Mouse (Mus musculus): ENCODE results near the gene Rgsl1. TPM values are rescaled to one million over a fixed set of nuclear protein-coding genes. Genes with fewer than 3 reads are reported as not detected.
"Not testable (repeated sequence)": the region's sequence is repeated elsewhere in the genome, so short reads cannot be mapped to it uniquely, and the experiment has no call there.

The Rgsl1 gene
- polyA plus RNA-seq (2015; fragmentation: Nextera tagmentation; extraction: Ambion mirVana), result not detected in 2 replicates

GRCm38 (mm10) chr1:153844042-153844441, at the start of gene Rgsl1:
TSS of gene Rgsl1 (minus strand) at chr1:153844142.
- no peak for ATAC-seq (replicated peaks; ENCODE audit: low FRiP score, low read depth)
- no peaks in the 10 kb centered on the region for H3K9me3 ChIP-seq (replicated peaks; ENCODE audit: low read length)
- no peak for DNase-seq (ENCODE audit: low spot score)

GRCm38 (mm10) chr1:153891442-153891841, 47.5 kb upstream of the Rgsl1 start, which contains the start of gene Teddm1a:
TSS of gene Teddm1a (plus strand) at chr1:153891742.
- ATAC-seq (replicated peaks; ENCODE audit: low FRiP score, low read depth), result no peak
- H3K9me3 ChIP-seq (replicated peaks; ENCODE audit: low read length), result no peaks in the 10 kb centered on the region
- whole genome bisulfite sequencing, result 35% methylated on average over 4 of the region's 4 CpGs
- no peak within 1 kb of the TSS for H3K9ac ChIP-seq (ENCODE audit: low read depth, low read length)
- H3K4me3 ChIP-seq (replicated peaks; ENCODE audit: low read depth, low read length), result no peak within 1 kb of the TSS
- no peak for DNase-seq (ENCODE audit: low spot score)
- H3K27ac ChIP-seq, result no peak within 1 kb of the TSS
- no peaks in the 10 kb centered on the region for H3K27me3 ChIP-seq (ENCODE audit: insufficient read depth, low read length)
- H3K36me3 ChIP-seq (ENCODE audit: insufficient read depth, low read length), result no peaks in the 10 kb centered on the region
- no peak for TF ChIP-seq CTCF (IDR thresholded peaks at IDR 0.05; ENCODE audit: low read depth)
- H3K4me1 ChIP-seq (replicated peaks; ENCODE audit: insufficient read depth, low read length), result no peaks in the 10 kb centered on the region
- no peak within 1 kb of the TSS for H3K4me2 ChIP-seq (ENCODE audit: low read length)

More at GRCm38 (mm10) chr1:153844042-153844441, at the start of gene Rgsl1:
- WGBS, result 93% methylated on average over 8 of the region's 8 CpGs
- no peak within 1 kb of the TSS for H3K4me3 ChIP-seq (replicated peaks; ENCODE audit: low read depth, low read length)
- no peak within 1 kb of the TSS for H3K27ac ChIP-seq
- no peaks in the 10 kb centered on the region for H3K4me1 ChIP-seq (replicated peaks; ENCODE audit: insufficient read depth, low read length)
- no peak for TF ChIP-seq CTCF (IDR thresholded peaks at IDR 0.05; ENCODE audit: low read depth)
- no peaks in the 10 kb centered on the region for H3K36me3 ChIP-seq (ENCODE audit: insufficient read depth, low read length)
- no peak within 1 kb of the TSS for H3K4me2 ChIP-seq (ENCODE audit: low read length)
- no peaks in the 10 kb centered on the region for H3K27me3 ChIP-seq (ENCODE audit: insufficient read depth, low read length)
- H3K9ac ChIP-seq (ENCODE audit: low read depth, low read length), result no peak within 1 kb of the TSS

GRCm38 (mm10) chr1:153890121-153890520, 46.2 kb upstream of the Rgsl1 start:
- no peak for TF ChIP-seq CTCF (IDR thresholded peaks at IDR 0.05; ENCODE audit: low read depth)
- H3K4me3 ChIP-seq (replicated peaks; ENCODE audit: low read depth, low read length), result no peak overlapping the region
- H3K4me1 ChIP-seq (replicated peaks; ENCODE audit: insufficient read depth, low read length), result no peaks in the 10 kb centered on the region
- no peaks in the 10 kb centered on the region for H3K27me3 ChIP-seq (ENCODE audit: insufficient read depth, low read length)
- no peaks in the 10 kb centered on the region for H3K36me3 ChIP-seq (ENCODE audit: insufficient read depth, low read length)
- H3K4me2 ChIP-seq (ENCODE audit: low read length), result no peak overlapping the region
- no peaks in the 10 kb centered on the region for H3K9me3 ChIP-seq (replicated peaks; ENCODE audit: low read length)
- WGBS, result 87% methylated on average over 10 of the region's 10 CpGs
- no peak overlapping the region for H3K27ac ChIP-seq
- no peak for ATAC-seq (replicated peaks; ENCODE audit: low FRiP score, low read depth)
- no peak for DNase-seq (ENCODE audit: low spot score)
- no peak overlapping the region for H3K9ac ChIP-seq (ENCODE audit: low read depth, low read length)

- no peak for TF ChIP-seq CTCF (IDR thresholded peaks at IDR 0.05; ENCODE audit: low read depth)
- Histone ChIP-seq H3K9ac (ENCODE audit: low read depth, low read length) (no peak overlapping the region), H3K27me3 (ENCODE audit: insufficient read depth, low read length) (no peaks in the 10 kb centered on the region), H3K4me2 (ENCODE audit: low read length) (no peak overlapping the region), H3K36me3 (ENCODE audit: insufficient read depth, low read length) (no peaks in the 10 kb centered on the region), H3K27ac (no peak overlapping the region), H3K9me3 (replicated peaks; ENCODE audit: low read length) (no peaks in the 10 kb centered on the region), H3K4me1 (replicated peaks; ENCODE audit: insufficient read depth, low read length) (no peaks in the 10 kb centered on the region), H3K4me3 (replicated peaks; ENCODE audit: low read depth, low read length) (no peak overlapping the region)
- peak; percentile 12 for DNase-seq (ENCODE audit: low spot score)
- no peak for ATAC-seq (replicated peaks; ENCODE audit: low FRiP score, low read depth)
- 17% methylated on average over 17 of the region's 17 CpGs for WGBS
Measured at GRCm38 (mm10) chr1:153886024-153886633, 42.2 kb upstream of the Rgsl1 start.

GRCm38 (mm10) chr1:153880391-153880790, 36.4 kb upstream of the Rgsl1 start:
- not testable (repeated sequence) for H3K27me3 ChIP-seq (ENCODE audit: insufficient read depth, low read length); H3K9ac ChIP-seq (ENCODE audit: low read depth, low read length); H3K27ac ChIP-seq; ATAC-seq (replicated peaks; ENCODE audit: low FRiP score, low read depth); H3K4me2 ChIP-seq (ENCODE audit: low read length); DNase-seq (ENCODE audit: low spot score); H3K4me3 ChIP-seq (replicated peaks; ENCODE audit: low read depth, low read length); H3K9me3 ChIP-seq (replicated peaks; ENCODE audit: low read length); H3K4me1 ChIP-seq (replicated peaks; ENCODE audit: insufficient read depth, low read length); H3K36me3 ChIP-seq (ENCODE audit: insufficient read depth, low read length)
- WGBS, result 96% methylated on average over 17 of the region's 17 CpGs

GRCm38 (mm10) chr1:153874045-153874444, 30.1 kb upstream of the Rgsl1 start, which contains the start of gene Teddm1b:
TSS of gene Teddm1b (plus strand) at chr1:153874345.
- Histone ChIP-seq H3K4me2 (ENCODE audit: low read length) (no peak within 1 kb of the TSS), H3K36me3 (ENCODE audit: insufficient read depth, low read length) (no peaks in the 10 kb centered on the region), H3K27ac (no peak within 1 kb of the TSS), H3K27me3 (ENCODE audit: insufficient read depth, low read length) (no peaks in the 10 kb centered on the region), H3K9me3 (replicated peaks; ENCODE audit: low read length) (no peaks in the 10 kb centered on the region), H3K9ac (ENCODE audit: low read depth, low read length) (no peak within 1 kb of the TSS), H3K4me3 (replicated peaks; ENCODE audit: low read depth, low read length) (no peak within 1 kb of the TSS), H3K4me1 (replicated peaks; ENCODE audit: insufficient read depth, low read length) (no peaks in the 10 kb centered on the region)
- ATAC-seq (replicated peaks; ENCODE audit: low FRiP score, low read depth) (no peak), DNase-seq (ENCODE audit: low spot score) (no peak)
- no peak for TF ChIP-seq CTCF (IDR thresholded peaks at IDR 0.05; ENCODE audit: low read depth)
- 90% methylated on average over 6 of the region's 6 CpGs for WGBS

GRCm38 (mm10) chr1:153855946-153856345, 12.0 kb upstream of the Rgsl1 start:
- no peaks in the 10 kb centered on the region for H3K27me3 ChIP-seq (ENCODE audit: insufficient read depth, low read length)
- H3K9ac ChIP-seq (ENCODE audit: low read depth, low read length), result no peak overlapping the region
- H3K9me3 ChIP-seq (replicated peaks; ENCODE audit: low read length), result no peaks in the 10 kb centered on the region
- H3K27ac ChIP-seq, result no peak overlapping the region
- no peaks in the 10 kb centered on the region for H3K4me1 ChIP-seq (replicated peaks; ENCODE audit: insufficient read depth, low read length)
- H3K36me3 ChIP-seq (ENCODE audit: insufficient read depth, low read length), result no peaks in the 10 kb centered on the region
- H3K4me3 ChIP-seq (replicated peaks; ENCODE audit: low read depth, low read length), result no peak overlapping the region
- TF ChIP-seq CTCF (IDR thresholded peaks at IDR 0.05; ENCODE audit: low read depth), result no peak
- WGBS, result 71% methylated on average over 8 of the region's 8 CpGs
- ATAC-seq (replicated peaks; ENCODE audit: low FRiP score, low read depth) (no peak), DNase-seq (ENCODE audit: low spot score) (no peak)
- no peak overlapping the region for H3K4me2 ChIP-seq (ENCODE audit: low read length)

GRCm38 (mm10) chr1:153852696-153853095, 8.8 kb upstream of the Rgsl1 start:
- H3K36me3 ChIP-seq (ENCODE audit: insufficient read depth, low read length); ATAC-seq (replicated peaks; ENCODE audit: low FRiP score, low read depth); H3K4me1 ChIP-seq (replicated peaks; ENCODE audit: insufficient read depth, low read length); H3K27me3 ChIP-seq (ENCODE audit: insufficient read depth, low read length); H3K9ac ChIP-seq (ENCODE audit: low read depth, low read length); H3K4me3 ChIP-seq (replicated peaks; ENCODE audit: low read depth, low read length); DNase-seq (ENCODE audit: low spot score); H3K4me2 ChIP-seq (ENCODE audit: low read length); H3K9me3 ChIP-seq (replicated peaks; ENCODE audit: low read length); H3K27ac ChIP-seq: not testable (repeated sequence)
- WGBS, result 63% methylated on average over 7 of the region's 7 CpGs
